Mouse (Mus musculus): ENCODE data around the gene Zfp423. TPM values are rescaled to one million over a fixed set of nuclear protein-coding genes. Genes with fewer than 3 reads are reported as not detected.

The Zfp423 gene
- polyA plus RNA-seq, 1 experiment from 2014 or later: 5.0 TPM

DNA sequence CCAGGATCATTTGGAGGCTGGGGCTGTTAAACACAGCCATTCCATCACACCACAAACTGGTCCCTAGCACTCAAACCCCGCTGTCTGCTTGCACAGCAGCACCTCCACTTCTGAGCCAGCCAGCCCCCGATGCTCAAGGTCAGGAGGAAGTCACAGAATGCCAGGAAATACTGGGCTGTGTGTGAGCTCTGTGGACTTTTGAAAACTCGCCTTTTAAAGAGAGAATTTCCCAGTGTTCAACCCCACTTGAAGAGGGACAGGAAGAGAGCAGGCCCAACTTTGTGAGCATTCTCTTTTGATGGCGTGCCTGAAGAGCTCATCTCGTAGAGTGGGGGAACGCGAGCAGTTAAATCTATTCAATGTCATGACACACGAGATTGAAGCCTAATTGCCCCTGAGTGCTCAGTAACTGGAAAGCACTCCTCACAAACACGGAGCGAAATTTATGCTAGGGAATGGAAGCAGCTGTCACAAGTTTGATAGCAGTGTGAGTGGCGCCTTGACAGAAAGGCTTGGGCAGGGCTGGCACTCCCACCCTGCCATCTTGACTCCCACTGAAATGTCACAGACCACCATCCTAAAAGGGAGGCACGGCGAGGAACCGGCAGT, 186.4 kb downstream of the Zfp423 start:
- H3K4me2 ChIP-seq (replicated peaks): no peak overlapping the region
- no peak for ATAC-seq
- WGBS: 75% methylated on average over 14 of the region's 14 CpGs
- H3K9ac ChIP-seq: no peak overlapping the region
- H3K27me3 ChIP-seq (replicated peaks): no peaks in the 10 kb centered on the region
- peaks cover 10% of the 10 kb centered on the region for H3K4me1 ChIP-seq (replicated peaks)
- no peaks in the 10 kb centered on the region for H3K9me3 ChIP-seq
- no peak overlapping the region for H3K27ac ChIP-seq
- H3K4me3 ChIP-seq (replicated peaks): no peak overlapping the region
- no peaks in the 10 kb centered on the region for H3K36me3 ChIP-seq

DNA sequence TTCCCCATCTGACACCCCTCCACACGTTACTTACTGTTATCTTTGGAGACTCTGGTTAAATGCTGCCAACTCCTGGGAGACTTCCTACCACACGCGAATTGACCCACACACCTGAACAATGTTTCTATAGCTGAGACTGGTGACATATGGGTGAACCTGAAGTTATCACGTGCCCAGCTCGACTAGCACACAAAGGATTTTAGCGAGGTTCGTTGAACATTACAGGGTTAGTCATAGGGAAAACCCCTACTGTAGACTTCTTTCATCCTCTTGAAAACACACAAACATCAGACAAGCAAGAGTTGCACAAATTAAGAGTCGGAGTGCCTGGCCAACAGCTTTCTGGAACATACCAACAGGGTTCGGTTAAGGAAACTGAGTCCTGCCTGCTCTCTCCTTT, 191.5 kb downstream of the Zfp423 start:
- H3K4me3 ChIP-seq (replicated peaks): no peak overlapping the region
- no peak overlapping the region for H3K9ac ChIP-seq
- H3K4me2 ChIP-seq (replicated peaks): no peak overlapping the region
- no peaks in the 10 kb centered on the region for H3K36me3 ChIP-seq
- 87% methylated on average over 9 of the region's 9 CpGs for WGBS
- H3K4me1 ChIP-seq (replicated peaks): no peaks in the 10 kb centered on the region
- H3K27ac ChIP-seq: no peak overlapping the region
- H3K9me3 ChIP-seq: no peaks in the 10 kb centered on the region
- ATAC-seq: no peak
- no peaks in the 10 kb centered on the region for H3K27me3 ChIP-seq (replicated peaks)

DNA sequence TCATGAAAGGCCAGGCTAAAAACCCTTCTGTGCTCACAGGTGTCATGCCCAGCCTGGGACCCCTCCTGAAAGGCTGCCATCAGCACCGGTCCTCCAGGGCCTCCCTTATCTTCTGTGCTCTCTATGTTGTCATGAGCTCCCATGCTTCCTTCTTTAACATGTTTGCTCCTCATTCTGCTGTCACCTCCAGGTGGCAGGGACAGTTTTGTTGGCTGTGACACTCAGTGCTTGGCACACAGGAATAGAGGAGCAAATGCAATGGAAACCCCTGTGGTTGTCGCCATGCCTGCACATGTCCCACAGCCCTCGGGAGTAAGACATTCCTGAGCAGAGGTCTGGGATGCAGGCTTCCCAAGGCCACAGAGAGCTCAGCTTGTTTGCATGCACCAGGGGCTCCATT, 194.1 kb downstream of the Zfp423 start:
- no peaks in the 10 kb centered on the region for H3K36me3 ChIP-seq
- no peaks in the 10 kb centered on the region for H3K9me3 ChIP-seq
- no peaks in the 10 kb centered on the region for H3K4me1 ChIP-seq (replicated peaks)
- H3K4me3 ChIP-seq (replicated peaks): no peak overlapping the region
- 74% methylated on average over 3 of the region's 3 CpGs for WGBS
- no peak for ATAC-seq
- H3K9ac ChIP-seq: no peak overlapping the region
- H3K27me3 ChIP-seq (replicated peaks): no peaks in the 10 kb centered on the region
- no peak overlapping the region for H3K27ac ChIP-seq
- H3K4me2 ChIP-seq (replicated peaks): no peak overlapping the region

DNA sequence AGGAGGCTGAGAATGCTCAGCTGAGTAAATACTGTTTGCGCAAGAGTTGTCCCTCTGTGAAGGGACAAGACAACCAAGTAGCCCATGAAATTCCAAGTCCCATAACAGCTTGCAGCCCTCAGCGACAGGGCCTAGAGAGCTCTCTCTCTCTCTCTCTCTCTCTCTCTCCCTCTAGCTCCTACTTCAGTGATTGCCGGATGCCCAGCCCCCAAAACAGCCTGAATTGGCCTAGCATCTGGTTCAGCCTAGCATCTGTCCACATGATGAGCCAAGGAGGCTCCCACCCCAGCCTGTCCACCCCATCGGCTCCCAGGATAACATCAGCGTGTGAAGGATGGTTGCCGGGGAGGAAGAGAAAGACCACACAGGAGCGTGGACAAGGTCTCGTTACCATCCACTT, 200.6 kb downstream of the Zfp423 start:
- 51% methylated on average over 8 of the region's 8 CpGs for WGBS
- H3K9ac ChIP-seq: no peak overlapping the region
- H3K4me1 ChIP-seq (replicated peaks): peaks cover 2% of the 10 kb centered on the region; the same call in 1 of the 2 replicates
- no peaks in the 10 kb centered on the region for H3K36me3 ChIP-seq
- H3K9me3 ChIP-seq: no peaks in the 10 kb centered on the region
- H3K4me2 ChIP-seq (replicated peaks): no peak overlapping the region
- no peaks in the 10 kb centered on the region for H3K27me3 ChIP-seq (replicated peaks)
- no peak overlapping the region for H3K27ac ChIP-seq
- no peak overlapping the region for H3K4me3 ChIP-seq (replicated peaks)
- ATAC-seq: no peak

DNA sequence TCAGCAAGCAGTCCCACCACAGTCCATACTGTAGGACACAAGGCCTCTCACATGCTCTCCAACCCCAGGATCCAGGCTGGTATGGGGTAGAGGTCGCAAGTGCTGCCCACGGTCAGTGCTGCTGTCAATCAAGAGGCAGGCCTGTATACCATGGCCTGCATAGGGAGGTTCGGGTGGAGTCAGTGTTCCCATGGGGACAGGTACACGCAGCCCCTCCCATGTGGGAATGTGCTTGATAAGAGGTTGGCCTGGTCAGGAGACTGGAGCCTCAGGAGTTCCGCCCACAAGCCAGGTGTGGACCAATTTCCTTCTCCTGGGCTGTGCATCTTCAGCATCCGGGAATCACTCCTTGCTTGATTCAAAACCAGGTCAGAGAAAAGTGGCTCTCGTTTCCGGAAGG, 204.5 kb downstream of the Zfp423 start:
- H3K4me2 ChIP-seq (replicated peaks): no peak overlapping the region
- peaks cover 2% of the 10 kb centered on the region; the same call in 1 of the 2 replicates for H3K4me1 ChIP-seq (replicated peaks)
- 0 out of 2 replicates have a peak, but pooled peaks have one; percentile 41 for ATAC-seq
- H3K9me3 ChIP-seq: no peaks in the 10 kb centered on the region
- 85% methylated on average over 8 of the region's 8 CpGs for WGBS
- no peak overlapping the region for H3K27ac ChIP-seq
- no peak overlapping the region for H3K4me3 ChIP-seq (replicated peaks)
- H3K27me3 ChIP-seq (replicated peaks): no peaks in the 10 kb centered on the region
- H3K36me3 ChIP-seq: no peaks in the 10 kb centered on the region
- H3K9ac ChIP-seq: no peak overlapping the region

DNA sequence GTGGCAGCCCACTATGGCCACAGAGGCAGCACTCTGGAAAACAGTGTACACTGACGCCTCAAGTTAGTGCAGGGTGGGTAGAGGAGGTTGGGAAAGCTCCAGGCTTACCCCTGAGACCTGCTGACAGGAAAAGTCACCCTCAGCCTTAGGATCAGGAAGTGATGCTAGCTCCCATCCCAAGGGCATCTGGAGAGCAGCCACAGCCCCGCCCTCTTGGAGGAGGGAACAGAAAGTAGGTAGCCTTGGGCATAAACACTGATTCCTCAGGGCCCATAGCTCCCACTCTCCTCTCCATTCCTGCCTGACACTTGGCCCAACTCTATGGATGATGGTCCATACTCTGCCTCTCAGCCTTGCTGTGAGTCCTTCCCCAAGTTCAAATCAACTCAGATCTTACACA, 205.8 kb downstream of the Zfp423 start:
- H3K4me2 ChIP-seq (replicated peaks): no peak overlapping the region
- no peak overlapping the region for H3K9ac ChIP-seq
- H3K27ac ChIP-seq: no peak overlapping the region
- 75% methylated on average over 2 of the region's 2 CpGs for WGBS
- no peaks in the 10 kb centered on the region for H3K9me3 ChIP-seq
- no peaks in the 10 kb centered on the region for H3K27me3 ChIP-seq (replicated peaks)
- no peaks in the 10 kb centered on the region; the same call in 1 of the 2 replicates for H3K4me1 ChIP-seq (replicated peaks)
- ATAC-seq: no peak
- H3K4me3 ChIP-seq (replicated peaks): no peak overlapping the region
- no peaks in the 10 kb centered on the region for H3K36me3 ChIP-seq

DNA sequence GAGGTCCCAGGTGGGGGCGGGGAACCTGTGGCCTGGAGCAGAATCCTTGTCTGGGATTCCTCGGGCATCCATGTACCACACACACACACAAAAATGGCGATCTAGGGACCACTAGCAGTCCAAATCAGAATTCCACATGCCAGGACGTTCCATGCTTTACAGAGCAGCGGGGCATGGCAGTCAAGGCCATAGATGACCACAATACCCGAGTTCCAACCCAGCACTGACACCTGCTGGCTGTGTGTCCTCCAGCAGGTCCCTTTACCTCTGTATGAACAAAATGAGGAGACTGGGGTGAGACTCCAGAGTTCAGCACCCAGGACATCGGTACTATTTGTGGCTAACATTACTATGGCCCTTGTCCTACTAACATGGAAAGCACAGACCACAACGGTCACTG, 206.2 kb downstream of the Zfp423 start:
- WGBS: 67% methylated on average over 8 of the region's 8 CpGs
- no peaks in the 10 kb centered on the region for H3K27me3 ChIP-seq (replicated peaks)
- no peak overlapping the region for H3K4me2 ChIP-seq (replicated peaks)
- H3K4me1 ChIP-seq (replicated peaks): no peaks in the 10 kb centered on the region; the same call in 1 of the 2 replicates
- H3K9ac ChIP-seq: no peak overlapping the region
- H3K4me3 ChIP-seq (replicated peaks): no peak overlapping the region
- no peak; the same call in 1 of the 2 replicates for ATAC-seq
- no peak overlapping the region for H3K27ac ChIP-seq
- no peaks in the 10 kb centered on the region for H3K9me3 ChIP-seq
- no peaks in the 10 kb centered on the region for H3K36me3 ChIP-seq

DNA sequence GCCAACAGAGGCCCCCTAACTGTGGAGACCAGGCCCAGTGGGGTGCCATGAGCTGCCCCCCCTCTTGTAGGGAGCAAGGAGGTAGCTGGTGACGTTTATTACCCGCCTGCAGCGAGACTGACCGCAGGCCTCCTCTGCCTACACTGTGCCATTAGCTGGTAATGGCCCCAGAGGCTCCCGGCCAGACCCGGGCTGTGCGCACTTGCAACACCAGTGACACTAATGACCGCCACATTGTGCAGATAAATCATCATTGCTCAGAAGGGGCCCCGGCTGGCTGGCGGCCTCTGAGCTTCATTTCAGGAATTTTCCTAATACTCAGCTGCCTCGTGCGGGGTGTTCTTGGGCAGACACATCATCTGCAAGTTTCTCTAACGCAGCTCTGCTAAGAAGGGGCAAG, 206.7 kb downstream of the Zfp423 start:
- Histone ChIP-seq H3K36me3 (no peaks in the 10 kb centered on the region), H3K27ac (no peak overlapping the region), H3K4me1 (replicated peaks) (peaks cover 1% of the 10 kb centered on the region; the same call in 1 of the 2 replicates), H3K9me3 (no peaks in the 10 kb centered on the region), H3K4me3 (replicated peaks) (no peak overlapping the region), H3K4me2 (replicated peaks) (no peak overlapping the region), H3K9ac (no peak overlapping the region), H3K27me3 (replicated peaks) (no peaks in the 10 kb centered on the region)
- WGBS: 64% methylated on average over 13 of the region's 13 CpGs
- no peak for ATAC-seq

DNA sequence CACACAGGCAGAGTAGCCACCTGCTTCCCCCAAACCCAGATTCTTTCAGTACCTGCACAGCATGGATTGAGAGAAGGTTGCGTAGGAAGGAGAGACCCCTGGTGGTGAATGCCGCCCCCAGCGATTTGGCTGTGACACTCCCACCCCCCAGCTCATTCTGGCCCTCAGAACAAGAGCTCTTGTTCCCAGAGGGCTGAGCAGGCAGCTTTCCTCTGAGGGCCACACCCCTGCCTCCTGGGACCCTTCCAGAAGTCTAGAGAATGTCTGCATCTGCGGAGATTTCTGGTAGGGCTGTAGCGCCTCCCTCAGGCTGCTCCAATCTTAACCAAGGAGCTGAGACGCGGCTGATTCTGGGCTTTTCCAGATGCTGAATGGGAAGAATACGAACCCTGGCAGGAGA, 211.8 kb downstream of the Zfp423 start:
- H3K27ac ChIP-seq: no peak overlapping the region
- H3K9me3 ChIP-seq: no peaks in the 10 kb centered on the region
- ATAC-seq: peak; percentile 45
- WGBS: 41% methylated on average over 8 of the region's 8 CpGs
- no peaks in the 10 kb centered on the region for H3K27me3 ChIP-seq (replicated peaks)
- no peak overlapping the region for H3K4me3 ChIP-seq (replicated peaks)
- H3K4me2 ChIP-seq (replicated peaks): no peak overlapping the region
- peaks cover 20% of the 10 kb centered on the region for H3K4me1 ChIP-seq (replicated peaks)
- H3K36me3 ChIP-seq: no peaks in the 10 kb centered on the region
- H3K9ac ChIP-seq: no peak overlapping the region

DNA sequence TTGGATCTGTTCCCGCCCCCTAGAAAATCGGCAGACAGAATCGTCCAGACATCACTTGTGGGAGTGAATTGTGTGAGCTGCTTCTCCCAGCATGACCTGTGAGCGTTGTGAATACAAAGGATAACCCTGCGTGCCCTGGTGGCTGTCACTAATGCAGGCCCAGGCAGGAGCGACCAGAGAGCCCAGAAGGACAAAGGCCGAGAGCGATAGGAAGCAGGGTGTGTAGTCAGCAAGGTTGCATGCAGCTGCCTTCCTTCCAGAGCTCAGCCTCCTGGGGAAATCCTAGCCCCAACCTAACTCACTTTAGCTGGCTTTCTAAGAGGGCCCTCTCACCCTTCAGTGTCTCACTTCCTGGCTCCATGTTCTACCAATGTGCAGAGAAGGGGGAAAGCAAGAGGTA, 212.3 kb downstream of the Zfp423 start:
- Histone ChIP-seq H3K4me1 (replicated peaks) (peaks cover 20% of the 10 kb centered on the region), H3K4me2 (replicated peaks) (no peak overlapping the region), H3K4me3 (replicated peaks) (no peak overlapping the region), H3K36me3 (no peaks in the 10 kb centered on the region), H3K27me3 (replicated peaks) (no peaks in the 10 kb centered on the region), H3K27ac (no peak overlapping the region), H3K9ac (no peak overlapping the region), H3K9me3 (no peaks in the 10 kb centered on the region)
- WGBS: 31% methylated on average over 8 of the region's 8 CpGs
- ATAC-seq: peak; percentile 88

DNA sequence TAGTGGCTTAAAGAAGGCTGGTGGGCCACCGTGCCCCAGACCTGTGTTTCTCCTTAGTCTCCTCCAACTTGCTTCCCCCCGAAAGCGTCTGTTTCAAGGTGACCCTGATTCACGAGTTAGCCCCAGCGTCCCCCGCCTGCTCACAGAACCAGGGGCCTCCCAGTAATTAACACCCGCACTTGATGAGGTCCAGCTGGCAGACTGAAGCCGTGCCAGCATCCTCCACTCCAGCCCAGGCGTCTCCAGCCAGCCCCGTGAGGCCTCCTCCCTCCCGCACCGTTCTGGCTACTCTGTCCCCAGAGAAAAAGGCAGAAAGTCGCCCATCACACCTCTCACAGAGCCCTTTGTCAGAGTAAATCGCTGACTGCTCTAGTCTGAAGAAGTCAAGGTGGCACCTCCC, 213.3 kb downstream of the Zfp423 start:
- ATAC-seq: 0 out of 2 replicates have a peak, but pooled peaks have one; percentile 55
- Histone ChIP-seq H3K9me3 (no peaks in the 10 kb centered on the region), H3K4me2 (replicated peaks) (no peak overlapping the region), H3K27ac (no peak overlapping the region), H3K4me1 (replicated peaks) (peaks cover 20% of the 10 kb centered on the region), H3K27me3 (replicated peaks) (no peaks in the 10 kb centered on the region), H3K9ac (no peak overlapping the region), H3K36me3 (no peaks in the 10 kb centered on the region), H3K4me3 (replicated peaks) (no peak overlapping the region)
- 51% methylated on average over 14 of the region's 14 CpGs for WGBS

DNA sequence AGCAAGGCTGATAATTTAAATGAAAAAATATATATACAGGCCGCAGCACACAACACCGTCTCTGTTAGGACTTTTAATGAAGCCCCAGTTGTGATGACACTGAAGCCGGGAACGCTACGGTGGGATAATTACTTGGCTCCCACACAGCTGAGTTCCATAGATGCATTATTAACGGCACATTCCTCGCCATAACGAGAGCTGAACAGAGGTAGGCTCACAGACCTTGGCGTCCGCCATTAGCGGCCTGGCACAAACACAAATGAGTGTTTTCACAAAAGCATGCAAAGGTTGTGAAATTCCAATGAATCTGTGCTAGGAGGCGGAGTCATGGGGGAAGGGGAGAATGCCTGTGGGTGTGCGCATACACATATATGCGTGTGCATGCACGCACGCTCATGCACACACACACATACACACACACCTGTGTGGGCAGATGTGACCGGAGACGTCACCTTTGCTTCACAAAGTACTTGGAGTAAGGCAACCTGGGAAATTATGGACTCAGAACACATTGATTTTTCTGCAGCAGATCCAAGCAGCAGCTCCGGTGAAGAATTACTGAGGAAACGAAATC, 214.2 kb downstream of the Zfp423 start:
- no peaks in the 10 kb centered on the region for H3K36me3 ChIP-seq
- H3K9ac ChIP-seq: no peak overlapping the region
- H3K9me3 ChIP-seq: no peaks in the 10 kb centered on the region
- 86% methylated on average over 20 of the region's 20 CpGs for WGBS
- H3K4me2 ChIP-seq (replicated peaks): no peak overlapping the region
- no peaks in the 10 kb centered on the region for H3K27me3 ChIP-seq (replicated peaks)
- ATAC-seq: no peak
- no peak overlapping the region for H3K27ac ChIP-seq
- H3K4me3 ChIP-seq (replicated peaks): no peak overlapping the region
- peaks cover 20% of the 10 kb centered on the region for H3K4me1 ChIP-seq (replicated peaks)

DNA sequence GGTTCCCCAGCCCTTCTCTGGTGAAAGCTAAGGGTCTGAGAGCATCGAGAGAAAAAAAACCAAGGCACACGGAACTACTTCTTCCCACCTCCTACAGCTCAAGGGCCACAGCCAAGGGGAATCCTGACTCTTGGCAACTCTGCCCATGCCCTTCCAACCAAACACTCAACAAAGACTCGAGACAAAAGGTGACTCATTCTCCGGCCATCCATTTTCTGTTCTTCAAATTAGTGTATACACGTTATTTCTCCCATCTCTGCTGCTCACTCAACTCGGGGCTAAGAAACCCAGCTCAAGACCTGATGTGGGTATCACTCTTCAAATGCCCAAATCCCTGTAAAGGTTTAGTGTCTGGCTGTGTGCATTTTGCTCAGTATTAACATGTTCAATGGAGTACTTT, 214.8 kb downstream of the Zfp423 start:
- no peak overlapping the region for H3K4me3 ChIP-seq (replicated peaks)
- H3K9me3 ChIP-seq: no peaks in the 10 kb centered on the region
- no peaks in the 10 kb centered on the region for H3K36me3 ChIP-seq
- no peak overlapping the region for H3K9ac ChIP-seq
- H3K4me1 ChIP-seq (replicated peaks): peaks cover 20% of the 10 kb centered on the region
- ATAC-seq: no peak
- no peaks in the 10 kb centered on the region for H3K27me3 ChIP-seq (replicated peaks)
- no peak overlapping the region for H3K4me2 ChIP-seq (replicated peaks)
- 85% methylated on average over 6 of the region's 6 CpGs for WGBS
- H3K27ac ChIP-seq: no peak overlapping the region

Measured in intestine, embryonic 15.5 days (tissue).